Mouse (Mus musculus): ENCODE data around the gene Exoc2. TPM values are rescaled to one million over a fixed set of nuclear protein-coding genes. Genes with fewer than 3 reads are reported as not detected.

Gene Exoc2
- polyA plus RNA-seq, 1 experiment from 2014 or later, result 31.8 TPM

DNA sequence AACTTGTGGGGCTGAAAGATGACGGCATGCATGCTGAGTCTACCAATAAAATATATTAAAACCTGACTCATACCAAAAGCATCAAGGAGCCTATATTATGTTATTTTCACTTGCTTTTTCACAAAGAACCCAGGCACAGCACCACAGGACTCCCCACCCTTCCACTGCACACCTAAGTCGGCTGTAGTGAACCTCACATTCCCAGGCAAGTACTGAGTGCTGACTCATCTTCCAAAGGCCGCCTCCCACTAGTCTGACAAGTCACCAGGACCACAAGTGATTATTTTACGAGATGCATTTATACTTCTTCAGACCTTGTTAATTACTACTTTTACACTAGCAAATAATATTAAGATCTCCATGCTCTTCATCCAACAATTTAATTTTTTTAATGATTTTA, 42.3 kb downstream of the Exoc2 start:
- 68% methylated on average over 4 of the region's 4 CpGs for WGBS
- no peak overlapping the region for H3K4me3 ChIP-seq (ENCODE audit: low read depth, low read length)
- ATAC-seq (replicated peaks; ENCODE audit: low FRiP score, low TSS enrichment, low read depth) (no peak), DNase-seq (ENCODE audit: low spot score) (no peak)
- no peak overlapping the region for H3K27ac ChIP-seq (ENCODE audit: low read depth)
- H3K9ac ChIP-seq (ENCODE audit: low read length), result no peak overlapping the region
- H3K9me3 ChIP-seq (ENCODE audit: control insufficient read depth, low read length), result no peaks in the 10 kb centered on the region
- H3K36me3 ChIP-seq (ENCODE audit: control insufficient read depth, insufficient read depth, low read length), result peaks cover 8% of the 10 kb centered on the region; the same call in 1 of the 2 replicates
- no peaks in the 10 kb centered on the region for H3K27me3 ChIP-seq (replicated peaks; ENCODE audit: control insufficient read depth, insufficient read depth, low read length)
- H3K4me1 ChIP-seq (replicated peaks; ENCODE audit: control insufficient read depth, insufficient read depth, low read length), result no peaks in the 10 kb centered on the region
- no peak overlapping the region for H3K4me2 ChIP-seq (ENCODE audit: low read length)

- DNase-seq (ENCODE audit: low spot score) (no peak), ATAC-seq (replicated peaks; ENCODE audit: low FRiP score, low TSS enrichment, low read depth) (no peak)
- no peak overlapping the region for H3K9ac ChIP-seq (ENCODE audit: low read length)
- H3K4me2 ChIP-seq (ENCODE audit: low read length), result no peak overlapping the region
- no peaks in the 10 kb centered on the region for H3K9me3 ChIP-seq (ENCODE audit: control insufficient read depth, low read length)
- H3K27me3 ChIP-seq (replicated peaks; ENCODE audit: control insufficient read depth, insufficient read depth, low read length), result no peaks in the 10 kb centered on the region
- H3K27ac ChIP-seq (ENCODE audit: low read depth), result no peak overlapping the region
- H3K36me3 ChIP-seq (ENCODE audit: control insufficient read depth, insufficient read depth, low read length), result peaks cover 15% of the 10 kb centered on the region; the same call in 1 of the 2 replicates
- H3K4me3 ChIP-seq (ENCODE audit: low read depth, low read length), result no peak overlapping the region
- H3K4me1 ChIP-seq (replicated peaks; ENCODE audit: control insufficient read depth, insufficient read depth, low read length), result no peaks in the 10 kb centered on the region
- WGBS, result 84% methylated on average over 2 of the region's 2 CpGs
Measured at GRCm38 (mm10) chr13:30929119-30929518, 44.8 kb downstream of the Exoc2 start.

DNA sequence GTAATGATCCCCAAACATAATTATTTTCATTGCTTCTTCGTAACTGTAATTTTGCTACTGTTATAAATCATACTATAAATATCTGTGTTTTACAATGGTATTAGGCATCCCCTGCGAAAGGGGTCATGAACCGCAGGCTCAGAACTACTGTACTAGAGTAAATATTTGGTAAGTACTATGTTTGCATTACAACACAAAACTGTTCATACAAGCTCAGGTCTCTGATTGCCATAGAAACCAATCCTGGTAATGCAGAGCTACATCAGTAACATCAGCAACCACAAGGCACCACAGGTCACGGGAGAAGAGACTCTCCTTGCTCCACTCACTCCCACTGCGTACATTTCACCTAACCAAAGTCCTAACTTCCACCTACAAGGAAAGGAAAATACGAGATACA, 49.6 kb downstream of the Exoc2 start:
- DNase-seq (ENCODE audit: low spot score) (no peak), ATAC-seq (replicated peaks; ENCODE audit: low FRiP score, low TSS enrichment, low read depth) (no peak)
- 68% methylated on average over 6 of the region's 6 CpGs for WGBS
- H3K9me3 ChIP-seq (ENCODE audit: control insufficient read depth, low read length), result no peaks in the 10 kb centered on the region
- H3K27ac ChIP-seq (ENCODE audit: low read depth), result no peak overlapping the region
- no peak overlapping the region for H3K9ac ChIP-seq (ENCODE audit: low read length)
- no peak overlapping the region for H3K4me3 ChIP-seq (ENCODE audit: low read depth, low read length)
- no peaks in the 10 kb centered on the region for H3K27me3 ChIP-seq (replicated peaks; ENCODE audit: control insufficient read depth, insufficient read depth, low read length)
- no peak overlapping the region for H3K4me2 ChIP-seq (ENCODE audit: low read length)
- H3K36me3 ChIP-seq (ENCODE audit: control insufficient read depth, insufficient read depth, low read length), result peaks cover 8% of the 10 kb centered on the region; the same call in 1 of the 2 replicates
- H3K4me1 ChIP-seq (replicated peaks; ENCODE audit: control insufficient read depth, insufficient read depth, low read length), result no peaks in the 10 kb centered on the region

DNA sequence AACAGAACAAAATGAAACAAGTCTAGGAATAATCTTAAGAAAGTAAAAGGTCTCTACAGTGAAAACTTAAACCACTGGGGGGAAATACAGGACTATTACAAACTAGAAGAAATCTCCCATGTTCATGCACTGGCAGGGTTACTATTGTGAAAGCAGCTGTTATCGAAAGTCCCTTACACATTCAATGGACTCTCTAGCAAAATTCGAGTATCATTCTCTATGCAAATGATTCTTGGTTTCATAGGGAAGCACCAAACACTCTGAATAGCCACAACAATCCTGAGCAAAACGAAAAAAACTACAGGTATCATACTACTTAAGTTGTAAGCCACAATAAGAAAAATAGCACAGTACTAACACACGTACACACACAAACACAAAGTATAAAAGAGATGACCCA, 52.0 kb downstream of the Exoc2 start:
- no peaks in the 10 kb centered on the region for H3K27me3 ChIP-seq (replicated peaks; ENCODE audit: control insufficient read depth, insufficient read depth, low read length)
- H3K9ac ChIP-seq (ENCODE audit: low read length), result no peak overlapping the region
- no peaks in the 10 kb centered on the region for H3K4me1 ChIP-seq (replicated peaks; ENCODE audit: control insufficient read depth, insufficient read depth, low read length)
- ATAC-seq (replicated peaks; ENCODE audit: low FRiP score, low TSS enrichment, low read depth) (no peak), DNase-seq (ENCODE audit: low spot score) (no peak)
- H3K9me3 ChIP-seq (ENCODE audit: control insufficient read depth, low read length), result no peaks in the 10 kb centered on the region
- 86% methylated on average over 4 of the region's 4 CpGs for WGBS
- no peak overlapping the region for H3K4me2 ChIP-seq (ENCODE audit: low read length)
- no peak overlapping the region for H3K4me3 ChIP-seq (ENCODE audit: low read depth, low read length)
- H3K36me3 ChIP-seq (ENCODE audit: control insufficient read depth, insufficient read depth, low read length), result peaks cover 12% of the 10 kb centered on the region; the same call in 1 of the 2 replicates
- H3K27ac ChIP-seq (ENCODE audit: low read depth), result no peak overlapping the region

- Histone ChIP-seq H3K36me3 (ENCODE audit: control insufficient read depth, insufficient read depth, low read length) (0 out of 2 replicates have a peak, but pooled peaks cover 5% of the 10 kb centered on the region), H3K4me1 (replicated peaks; ENCODE audit: control insufficient read depth, insufficient read depth, low read length) (peaks cover 6% of the 10 kb centered on the region; the same call in 1 of the 2 replicates), H3K27ac (ENCODE audit: low read depth) (no peak overlapping the region), H3K27me3 (replicated peaks; ENCODE audit: control insufficient read depth, insufficient read depth, low read length) (no peaks in the 10 kb centered on the region), H3K9ac (ENCODE audit: low read length) (no peak overlapping the region), H3K9me3 (ENCODE audit: control insufficient read depth, low read length) (no peaks in the 10 kb centered on the region), H3K4me3 (ENCODE audit: low read depth, low read length) (no peak overlapping the region), H3K4me2 (ENCODE audit: low read length) (no peak overlapping the region)
- ATAC-seq (replicated peaks; ENCODE audit: low FRiP score, low TSS enrichment, low read depth) (no peak), DNase-seq (ENCODE audit: low spot score) (no peak)
Measured at GRCm38 (mm10) chr13:30913757-30914156, 60.1 kb downstream of the Exoc2 start.

- WGBS, result 20% methylated on average over 4 of the region's 4 CpGs
- DNase-seq (ENCODE audit: low spot score) (no peak), ATAC-seq (replicated peaks; ENCODE audit: low FRiP score, low TSS enrichment, low read depth) (no peak)
- Histone ChIP-seq H3K27ac (ENCODE audit: low read depth) (no peak overlapping the region), H3K4me1 (replicated peaks; ENCODE audit: control insufficient read depth, insufficient read depth, low read length) (peaks cover 6% of the 10 kb centered on the region; the same call in 1 of the 2 replicates), H3K4me2 (ENCODE audit: low read length) (no peak overlapping the region), H3K9me3 (ENCODE audit: control insufficient read depth, low read length) (no peaks in the 10 kb centered on the region), H3K27me3 (replicated peaks; ENCODE audit: control insufficient read depth, insufficient read depth, low read length) (no peaks in the 10 kb centered on the region), H3K9ac (ENCODE audit: low read length) (no peak overlapping the region), H3K4me3 (ENCODE audit: low read depth, low read length) (no peak overlapping the region), H3K36me3 (ENCODE audit: control insufficient read depth, insufficient read depth, low read length) (0 out of 2 replicates have a peak, but pooled peaks cover 5% of the 10 kb centered on the region)
Measured at GRCm38 (mm10) chr13:30913028-30913427, 60.9 kb downstream of the Exoc2 start.

DNA sequence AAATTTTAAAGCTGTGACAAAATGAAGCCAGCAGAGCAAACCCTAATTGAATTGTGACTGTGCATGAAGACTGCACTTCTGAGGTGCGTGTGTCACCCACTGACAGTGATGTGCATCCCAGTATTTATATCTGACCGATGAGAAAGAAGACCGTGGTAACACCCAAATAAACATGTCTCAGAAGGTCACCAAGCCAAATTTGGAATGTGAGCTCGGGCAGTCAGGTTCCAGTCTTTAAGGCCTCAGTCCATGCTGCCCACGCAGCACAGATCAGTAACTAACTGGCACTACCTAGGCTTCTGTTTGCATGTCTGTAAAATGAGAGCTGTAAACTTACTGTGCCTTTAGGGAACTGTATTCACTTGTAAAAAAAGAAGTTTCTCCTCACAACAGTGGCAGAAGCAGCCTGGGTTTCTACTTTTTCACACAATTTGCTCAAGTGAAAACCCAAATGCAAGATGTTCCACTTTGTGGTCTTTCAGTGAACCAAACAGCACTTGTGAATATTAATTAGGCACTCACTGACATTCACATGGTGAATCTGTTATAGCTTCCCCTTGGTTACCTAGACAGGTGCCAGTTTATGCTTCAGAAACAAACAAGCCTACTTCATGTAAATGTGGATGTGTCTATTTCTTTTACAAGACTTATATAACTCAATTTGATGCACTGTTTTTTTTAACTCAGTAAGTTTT, 61.8 kb downstream of the Exoc2 start:
- Histone ChIP-seq H3K4me1 (replicated peaks; ENCODE audit: control insufficient read depth, insufficient read depth, low read length) (peaks cover 6% of the 10 kb centered on the region; the same call in 1 of the 2 replicates), H3K27me3 (replicated peaks; ENCODE audit: control insufficient read depth, insufficient read depth, low read length) (no peaks in the 10 kb centered on the region), H3K4me3 (ENCODE audit: low read depth, low read length) (no peak overlapping the region), H3K9me3 (ENCODE audit: control insufficient read depth, low read length) (no peaks in the 10 kb centered on the region), H3K27ac (ENCODE audit: low read depth) (no peak overlapping the region), H3K9ac (ENCODE audit: low read length) (no peak overlapping the region), H3K4me2 (ENCODE audit: low read length) (no peak overlapping the region), H3K36me3 (ENCODE audit: control insufficient read depth, insufficient read depth, low read length) (0 out of 2 replicates have a peak, but pooled peaks cover 5% of the 10 kb centered on the region)
- DNase-seq (ENCODE audit: low spot score), result no peak
- ATAC-seq (replicated peaks; ENCODE audit: low FRiP score, low TSS enrichment, low read depth), result no peak
- 47% methylated on average over 5 of the region's 5 CpGs for WGBS

DNA sequence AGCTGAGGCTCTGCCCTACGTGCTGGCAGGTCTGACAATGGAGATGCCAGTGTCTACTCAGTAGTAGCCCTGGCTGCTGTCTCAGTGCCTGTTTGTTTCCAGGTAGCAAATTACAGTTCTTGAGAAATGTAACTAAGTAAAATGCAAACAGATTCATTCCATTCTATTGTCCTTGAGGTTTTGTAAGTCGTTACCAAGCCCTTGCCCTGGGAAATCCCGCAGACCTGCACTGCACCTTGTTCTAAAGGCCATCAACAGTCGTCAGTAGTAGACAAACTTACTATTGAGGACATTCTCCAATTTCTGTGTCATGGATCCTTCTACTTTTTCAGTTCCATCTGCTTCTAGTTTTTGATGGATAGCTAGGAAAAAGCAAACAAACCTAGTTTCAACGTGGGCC, 63.0 kb downstream of the Exoc2 start:
- Histone ChIP-seq H3K9me3 (ENCODE audit: control insufficient read depth, low read length) (no peaks in the 10 kb centered on the region), H3K4me3 (ENCODE audit: low read depth, low read length) (no peak overlapping the region), H3K36me3 (ENCODE audit: control insufficient read depth, insufficient read depth, low read length) (0 out of 2 replicates have a peak, but pooled peaks cover 5% of the 10 kb centered on the region), H3K4me2 (ENCODE audit: low read length) (no peak overlapping the region), H3K4me1 (replicated peaks; ENCODE audit: control insufficient read depth, insufficient read depth, low read length) (peaks cover 6% of the 10 kb centered on the region; the same call in 1 of the 2 replicates), H3K27ac (ENCODE audit: low read depth) (no peak overlapping the region), H3K9ac (ENCODE audit: low read length) (no peak overlapping the region), H3K27me3 (replicated peaks; ENCODE audit: control insufficient read depth, insufficient read depth, low read length) (no peaks in the 10 kb centered on the region)
- ATAC-seq (replicated peaks; ENCODE audit: low FRiP score, low TSS enrichment, low read depth), result no peak
- WGBS, result 66% methylated on average over 5 of the region's 5 CpGs
- no peak for DNase-seq (ENCODE audit: low spot score)

- Histone ChIP-seq H3K27ac (ENCODE audit: low read depth) (no peak overlapping the region), H3K4me1 (replicated peaks; ENCODE audit: control insufficient read depth, insufficient read depth, low read length) (no peaks in the 10 kb centered on the region), H3K4me2 (ENCODE audit: low read length) (no peak overlapping the region), H3K4me3 (ENCODE audit: low read depth, low read length) (no peak overlapping the region), H3K36me3 (ENCODE audit: control insufficient read depth, insufficient read depth, low read length) (peaks cover 27% of the 10 kb centered on the region), H3K27me3 (replicated peaks; ENCODE audit: control insufficient read depth, insufficient read depth, low read length) (no peaks in the 10 kb centered on the region), H3K9me3 (ENCODE audit: control insufficient read depth, low read length) (no peaks in the 10 kb centered on the region), H3K9ac (ENCODE audit: low read length) (no peak overlapping the region)
- DNase-seq (ENCODE audit: low spot score) (no peak), ATAC-seq (replicated peaks; ENCODE audit: low FRiP score, low TSS enrichment, low read depth) (no peak)
- WGBS, result 65% methylated on average over 2 of the region's 2 CpGs
Measured at GRCm38 (mm10) chr13:30902286-30902685, 71.6 kb downstream of the Exoc2 start.
